Mouse (Mus musculus): Measurements from ENCODE around the gene Gabra4. TPM values are rescaled to one million over a fixed set of nuclear protein-coding genes. Genes with fewer than 3 reads are reported as not detected.

The Gabra4 gene
- 1.0 TPM for polyA plus RNA-seq (2014; fragmentation: Illumina TruSeq; extraction: RNeasy Lipid Tissue Mini Kit (QIAGEN cat#74804); ENCODE audit: low replicate concordance)

GRCm38 (mm10) chr5:71658115-71658497, at the start of gene Gabra4:
Gene Gabra4 (minus strand): TSS chr5:71658308.

GRCm38 (mm10) chr5:71657482-71658114, 510 bp downstream of the Gabra4 start, which contains the start of gene Gabrb1:
Gene Gabrb1 (plus strand): TSS chr5:71658113.

GRCm38 (mm10) chr5:71548079-71548478, 110.0 kb downstream of the Gabra4 start, which contains the start of gene Cox7b2:
Gene Cox7b2 (minus strand): TSS chr5:71548205.

Other genes starting within 250 kb of the Gabra4 start
- not detected for gene Cox7b2, start 110.1 kb downstream of the Gabra4 start, polyA plus RNA-seq (2014; fragmentation: Illumina TruSeq; extraction: RNeasy Lipid Tissue Mini Kit (QIAGEN cat#74804); ENCODE audit: low replicate concordance)
- gene Gabrb1, start 195 bp downstream of the Gabra4 start, polyA plus RNA-seq (2014; fragmentation: Illumina TruSeq; extraction: RNeasy Lipid Tissue Mini Kit (QIAGEN cat#74804); ENCODE audit: low replicate concordance): 0.04 TPM

Data from small intestine, adult 10 weeks (tissue).